Mouse (Mus musculus): ENCODE data around the gene Dlg5. TPM values are rescaled to one million over a fixed set of nuclear protein-coding genes. Genes with fewer than 3 reads are reported as not detected.
A peak's percentile ranks its signal among the peaks of the same experiment; 100 is the strongest.

Dlg5 gene
- polyA plus RNA-seq, 1 experiment from 2014 or later = 33.6 TPM

DNA sequence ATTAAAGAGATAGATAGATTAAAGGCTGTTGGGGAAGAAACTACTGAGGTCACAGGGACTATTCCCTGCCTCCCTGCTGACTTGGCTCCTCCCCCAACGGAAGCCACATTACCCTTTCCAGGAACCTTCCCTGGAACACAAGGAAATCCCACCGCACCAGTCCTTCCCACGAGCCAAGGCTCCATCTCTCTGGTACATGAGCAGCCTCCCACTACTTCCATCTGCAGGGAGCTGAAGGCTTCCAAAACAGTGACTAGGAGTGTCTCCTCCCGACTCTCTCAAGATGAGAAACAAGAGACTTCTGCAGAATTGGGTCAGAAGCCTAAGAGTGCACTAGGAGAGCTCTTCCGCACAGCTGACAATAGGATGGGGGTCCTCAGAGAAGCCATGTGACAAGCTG, 47.9 kb downstream of the Dlg5 start:
- H3K36me3 ChIP-seq (ENCODE audit: control insufficient read depth, insufficient read depth, low read length) = peaks cover 3% of the 10 kb centered on the region; the same call in 1 of the 2 replicates
- H3K27me3 ChIP-seq (ENCODE audit: control insufficient read depth, insufficient read depth, low read length) = no peaks in the 10 kb centered on the region
- no peak for ATAC-seq (ENCODE audit: insufficient number of reproducible peaks, insufficient read depth, low FRiP score, low read depth)
- no peak overlapping the region for H3K27ac ChIP-seq (ENCODE audit: low read length)
- no peaks in the 10 kb centered on the region for H3K4me1 ChIP-seq (ENCODE audit: control insufficient read depth, insufficient read depth, low read length)
- no peak overlapping the region for H3K4me3 ChIP-seq (ENCODE audit: low read depth, low read length)
- 83% methylated on average over 5 of the region's 5 CpGs for WGBS
- H3K9ac ChIP-seq (replicated peaks; ENCODE audit: low read depth, low read length) = no peak overlapping the region
- no peak overlapping the region for H3K4me2 ChIP-seq (replicated peaks; ENCODE audit: low read depth, low read length)
- H3K9me3 ChIP-seq (ENCODE audit: control insufficient read depth, low read depth, low read length) = no peaks in the 10 kb centered on the region

- no peaks in the 10 kb centered on the region for H3K27me3 ChIP-seq (ENCODE audit: control insufficient read depth, insufficient read depth, low read length)
- H3K27ac ChIP-seq (ENCODE audit: low read length) = no peak overlapping the region; the same call in 1 of the 2 replicates
- no peak overlapping the region for H3K4me2 ChIP-seq (replicated peaks; ENCODE audit: low read depth, low read length)
- H3K9ac ChIP-seq (replicated peaks; ENCODE audit: low read depth, low read length) = no peak overlapping the region
- no peak overlapping the region for H3K4me3 ChIP-seq (ENCODE audit: low read depth, low read length)
- ATAC-seq (ENCODE audit: insufficient number of reproducible peaks, insufficient read depth, low FRiP score, low read depth) = no peak
- 81% methylated on average over 6 of the region's 6 CpGs for WGBS
- peaks cover 3% of the 10 kb centered on the region; the same call in 1 of the 2 replicates for H3K36me3 ChIP-seq (ENCODE audit: control insufficient read depth, insufficient read depth, low read length)
- no peaks in the 10 kb centered on the region for H3K9me3 ChIP-seq (ENCODE audit: control insufficient read depth, low read depth, low read length)
- H3K4me1 ChIP-seq (ENCODE audit: control insufficient read depth, insufficient read depth, low read length) = no peaks in the 10 kb centered on the region
Measured at GRCm38 (mm10) chr14:24196947-24197346, 48.8 kb downstream of the Dlg5 start.

GRCm38 (mm10) chr14:24190131-24190530, 55.6 kb downstream of the Dlg5 start:
- WGBS = 86% methylated on average over 13 of the region's 13 CpGs
- no peak for ATAC-seq (ENCODE audit: insufficient number of reproducible peaks, insufficient read depth, low FRiP score, low read depth)
- H3K4me1 ChIP-seq (ENCODE audit: control insufficient read depth, insufficient read depth, low read length) = peaks cover 8% of the 10 kb centered on the region; the same call in 1 of the 2 replicates

GRCm38 (mm10) chr14:24189598-24189997, 56.1 kb downstream of the Dlg5 start:
- Histone ChIP-seq H3K4me3 (ENCODE audit: low read depth, low read length) (no peak overlapping the region), H3K4me1 (ENCODE audit: control insufficient read depth, insufficient read depth, low read length) (peaks cover 8% of the 10 kb centered on the region; the same call in 1 of the 2 replicates), H3K4me2 (replicated peaks; ENCODE audit: low read depth, low read length) (no peak overlapping the region), H3K9me3 (ENCODE audit: control insufficient read depth, low read depth, low read length) (no peaks in the 10 kb centered on the region), H3K27ac (ENCODE audit: low read length) (no peak overlapping the region), H3K36me3 (ENCODE audit: control insufficient read depth, insufficient read depth, low read length) (peaks cover 9% of the 10 kb centered on the region; the same call in 1 of the 2 replicates), H3K27me3 (ENCODE audit: control insufficient read depth, insufficient read depth, low read length) (no peaks in the 10 kb centered on the region), H3K9ac (replicated peaks; ENCODE audit: low read depth, low read length) (no peak overlapping the region)
- 66% methylated on average over 7 of the region's 7 CpGs for WGBS
- ATAC-seq (ENCODE audit: insufficient number of reproducible peaks, insufficient read depth, low FRiP score, low read depth) = no peak

More at GRCm38 (mm10) chr14:24190131-24190530, 55.6 kb downstream of the Dlg5 start:
- Histone ChIP-seq H3K4me3 (ENCODE audit: low read depth, low read length) (no peak overlapping the region), H3K9me3 (ENCODE audit: control insufficient read depth, low read depth, low read length) (no peaks in the 10 kb centered on the region), H3K9ac (replicated peaks; ENCODE audit: low read depth, low read length) (no peak overlapping the region), H3K27me3 (ENCODE audit: control insufficient read depth, insufficient read depth, low read length) (no peaks in the 10 kb centered on the region), H3K4me2 (replicated peaks; ENCODE audit: low read depth, low read length) (no peak overlapping the region), H3K36me3 (ENCODE audit: control insufficient read depth, insufficient read depth, low read length) (peaks cover 9% of the 10 kb centered on the region; the same call in 1 of the 2 replicates), H3K27ac (ENCODE audit: low read length) (no peak overlapping the region)

DNA sequence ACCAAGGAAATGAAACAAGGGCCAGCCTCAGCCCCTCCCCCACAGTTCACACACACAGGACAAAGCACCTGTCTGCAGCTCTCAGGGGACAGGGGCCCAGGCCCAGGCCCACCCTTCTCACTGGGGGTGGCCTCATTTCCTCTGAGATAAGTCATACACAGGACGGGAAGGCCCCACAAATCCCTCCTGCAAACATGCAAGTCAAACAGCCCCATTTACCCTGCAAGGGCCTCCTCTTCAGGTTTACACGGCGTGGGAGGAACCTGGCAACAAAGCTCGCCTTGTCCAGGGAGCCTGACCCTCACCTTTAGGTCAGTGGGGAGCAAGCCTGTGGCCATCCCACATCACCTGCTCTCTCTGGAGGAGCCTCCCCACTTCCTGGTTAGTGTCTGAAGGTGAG, 60.2 kb downstream of the Dlg5 start:
- WGBS = 33% methylated on average over 4 of the region's 4 CpGs
- peak; percentile 90 for ATAC-seq (ENCODE audit: insufficient number of reproducible peaks, insufficient read depth, low FRiP score, low read depth)
- Histone ChIP-seq H3K9me3 (ENCODE audit: control insufficient read depth, low read depth, low read length) (no peaks in the 10 kb centered on the region), H3K4me2 (replicated peaks; ENCODE audit: low read depth, low read length) (peak overlapping the region; percentile 7; the same call in 1 of the 2 replicates), H3K27me3 (ENCODE audit: control insufficient read depth, insufficient read depth, low read length) (no peaks in the 10 kb centered on the region), H3K9ac (replicated peaks; ENCODE audit: low read depth, low read length) (no peak overlapping the region), H3K36me3 (ENCODE audit: control insufficient read depth, insufficient read depth, low read length) (peaks cover 9% of the 10 kb centered on the region; the same call in 1 of the 2 replicates), H3K4me1 (ENCODE audit: control insufficient read depth, insufficient read depth, low read length) (peaks cover 8% of the 10 kb centered on the region; the same call in 1 of the 2 replicates), H3K4me3 (ENCODE audit: low read depth, low read length) (no peak overlapping the region), H3K27ac (ENCODE audit: low read length) (peak overlapping the region; percentile 75)

DNA sequence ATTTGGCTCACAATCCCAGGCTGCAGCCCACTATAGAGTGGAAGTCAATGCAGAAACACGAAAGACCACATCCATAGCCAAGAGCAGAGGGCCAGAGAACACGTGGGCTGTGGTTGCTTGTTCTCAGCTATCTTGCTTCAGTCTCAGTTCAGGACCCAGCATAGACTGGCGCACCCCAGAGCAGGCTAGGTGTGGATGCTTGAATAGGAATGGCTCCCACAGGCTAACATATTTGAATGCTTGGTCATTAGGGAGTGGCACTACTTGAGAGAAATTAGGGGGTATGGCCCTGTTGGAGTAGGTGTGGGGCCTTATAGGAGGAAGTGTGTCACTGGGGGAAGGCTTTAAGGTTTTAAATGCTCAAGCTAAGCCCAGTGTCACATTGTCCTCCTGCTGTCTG, 62.8 kb downstream of the Dlg5 start:
- no peaks in the 10 kb centered on the region for H3K9me3 ChIP-seq (ENCODE audit: control insufficient read depth, low read depth, low read length)
- 0 out of 2 replicates have a peak, but pooled peaks have one; percentile 7 for ATAC-seq (ENCODE audit: insufficient number of reproducible peaks, insufficient read depth, low FRiP score, low read depth)
- no peaks in the 10 kb centered on the region for H3K27me3 ChIP-seq (ENCODE audit: control insufficient read depth, insufficient read depth, low read length)
- peaks cover 8% of the 10 kb centered on the region; the same call in 1 of the 2 replicates for H3K4me1 ChIP-seq (ENCODE audit: control insufficient read depth, insufficient read depth, low read length)
- no peak overlapping the region for H3K4me2 ChIP-seq (replicated peaks; ENCODE audit: low read depth, low read length)
- 77% methylated on average over 3 of the region's 3 CpGs for WGBS
- no peak overlapping the region; the same call in 1 of the 2 replicates for H3K27ac ChIP-seq (ENCODE audit: low read length)
- no peaks in the 10 kb centered on the region; the same call in 1 of the 2 replicates for H3K36me3 ChIP-seq (ENCODE audit: control insufficient read depth, insufficient read depth, low read length)
- H3K4me3 ChIP-seq (ENCODE audit: low read depth, low read length) = no peak overlapping the region
- H3K9ac ChIP-seq (replicated peaks; ENCODE audit: low read depth, low read length) = no peak overlapping the region

GRCm38 (mm10) chr14:24181811-24182506, 63.8 kb downstream of the Dlg5 start:
- H3K4me1 ChIP-seq (ENCODE audit: control insufficient read depth, insufficient read depth, low read length) = peaks cover 8% of the 10 kb centered on the region; the same call in 1 of the 2 replicates
- ATAC-seq (ENCODE audit: insufficient number of reproducible peaks, insufficient read depth, low FRiP score, low read depth) = no peak
- 27% methylated on average over 10 of the region's 10 CpGs for WGBS
- no peak overlapping the region for H3K4me2 ChIP-seq (replicated peaks; ENCODE audit: low read depth, low read length)
- peak overlapping the region; percentile 21; the same call in 1 of the 2 replicates for H3K27ac ChIP-seq (ENCODE audit: low read length)
- no peaks in the 10 kb centered on the region for H3K9me3 ChIP-seq (ENCODE audit: control insufficient read depth, low read depth, low read length)
- no peak overlapping the region for H3K9ac ChIP-seq (replicated peaks; ENCODE audit: low read depth, low read length)
- no peak overlapping the region for H3K4me3 ChIP-seq (ENCODE audit: low read depth, low read length)
- H3K27me3 ChIP-seq (ENCODE audit: control insufficient read depth, insufficient read depth, low read length) = no peaks in the 10 kb centered on the region
- H3K36me3 ChIP-seq (ENCODE audit: control insufficient read depth, insufficient read depth, low read length) = peaks cover 4% of the 10 kb centered on the region; the same call in 1 of the 2 replicates

DNA sequence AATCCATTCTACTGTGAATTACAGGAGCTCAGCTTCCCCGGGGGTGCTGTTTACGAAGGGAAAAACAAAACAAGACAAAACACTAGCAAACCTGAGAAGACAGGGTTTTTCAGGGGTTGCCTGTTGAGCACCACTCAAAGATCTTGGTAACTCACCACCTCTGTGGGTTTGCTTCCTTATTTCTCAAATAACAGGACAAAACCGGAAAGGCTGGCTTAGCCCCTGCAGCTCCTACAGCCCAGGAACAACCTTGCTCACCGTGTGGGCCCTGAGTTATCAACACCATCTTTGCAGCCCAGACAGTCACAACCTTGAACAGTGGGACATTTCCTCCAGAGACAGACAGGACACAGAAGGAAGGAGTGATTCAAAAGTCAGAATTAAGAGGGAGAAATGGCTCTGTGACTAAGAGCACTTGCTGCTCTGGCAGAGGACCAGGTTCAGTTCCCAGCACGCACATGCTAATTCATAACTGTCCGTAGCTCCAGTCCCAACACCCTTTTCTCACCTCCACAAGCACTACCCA, 66.2 kb downstream of the Dlg5 start:
- H3K4me3 ChIP-seq (ENCODE audit: low read depth, low read length) = no peak overlapping the region
- peaks cover 23% of the 10 kb centered on the region; the same call in 1 of the 2 replicates for H3K36me3 ChIP-seq (ENCODE audit: control insufficient read depth, insufficient read depth, low read length)
- H3K9ac ChIP-seq (replicated peaks; ENCODE audit: low read depth, low read length) = no peak overlapping the region
- no peaks in the 10 kb centered on the region; the same call in 1 of the 2 replicates for H3K4me1 ChIP-seq (ENCODE audit: control insufficient read depth, insufficient read depth, low read length)
- H3K27ac ChIP-seq (ENCODE audit: low read length) = no peak overlapping the region
- ATAC-seq (ENCODE audit: insufficient number of reproducible peaks, insufficient read depth, low FRiP score, low read depth) = no peak
- H3K27me3 ChIP-seq (ENCODE audit: control insufficient read depth, insufficient read depth, low read length) = no peaks in the 10 kb centered on the region
- H3K4me2 ChIP-seq (replicated peaks; ENCODE audit: low read depth, low read length) = no peak overlapping the region
- no peaks in the 10 kb centered on the region for H3K9me3 ChIP-seq (ENCODE audit: control insufficient read depth, low read depth, low read length)
- WGBS = 80% methylated on average over 6 of the region's 6 CpGs

Data from stomach, embryonic 14.5 days (tissue).